Mouse (Mus musculus) liver, embryonic 14.5 days (tissue): ENCODE results near the gene Zbtb16.

ENCODE experiments used
- CTCF ChIP-seq: IDR thresholded peaks from 2 replicates; pipeline ENCODE4 v1.5.1; 2016; ENCODE audit warnings: antibody characterized with exemption, low read depth, control low read depth
- EP300 ChIP-seq: IDR thresholded peaks from 2 replicates; pipeline ENCODE4 v1.6.1; 2016; ENCODE audit warnings: antibody characterized with exemption, low read depth

GRCm38 (mm10) chr9:48670156-48670555 lies 165.9 kb downstream of the Zbtb16 start:
- TF ChIP-seq CTCF (no peak), EP300 (no peak)
